Mouse (Mus musculus) heart, embryonic 13.5 days (tissue): Measurements from ENCODE around the gene Myod1. TPM values are rescaled to one million over a fixed set of nuclear protein-coding genes. Genes with fewer than 3 reads are reported as not detected.

Experiments used
- ATAC-seq: fragments of 200-750 bp; cut with Nextera tagmentation; 2 replicates; pipeline ENCODE4 v1.8.0; 2017; ENCODE audit warnings: moderate TSS enrichment; ENCODE audit not compliant: insufficient number of reproducible peaks, low FRiP score, low TSS enrichment; ENCODE audit errors: extremely low read depth
- H3K27ac ChIP-seq: fragments of 300-500 bp; sonication (generic); replicated peaks from 2 replicates; pipeline ENCODE4 v1.5.1; 2015; ENCODE audit warnings: moderate library complexity, mild to moderate bottlenecking, inconsistent platforms
- H3K27me3 ChIP-seq: fragments of 300-500 bp; sonication (generic); replicated peaks from 2 replicates; pipeline ENCODE4 v1.6.1; 2015; ENCODE audit warnings: mild to moderate bottlenecking, inconsistent platforms
- H3K36me3 ChIP-seq: fragments of 300-500 bp; sonication (generic); 2 replicates; pipeline ENCODE4 v1.6.1; 2015; ENCODE audit warnings: mild to moderate bottlenecking, inconsistent platforms
- H3K4me1 ChIP-seq: fragments of 300-500 bp; sonication (generic); 2 replicates; pipeline ENCODE4 v1.6.1; 2015; ENCODE audit warnings: inconsistent platforms
- H3K4me2 ChIP-seq: fragments of 300-500 bp; sonication (generic); 2 replicates; pipeline ENCODE4 v1.6.1; 2015; ENCODE audit warnings: inconsistent platforms, mild to moderate bottlenecking, moderate library complexity
- H3K4me3 ChIP-seq: fragments of 300-500 bp; sonication (generic); 2 replicates; pipeline ENCODE4 v1.5.1; 2015; ENCODE audit warnings: moderate library complexity, mild to moderate bottlenecking, inconsistent platforms
- H3K9ac ChIP-seq: fragments of 300-500 bp; sonication (generic); 2 replicates; pipeline ENCODE4 v1.6.1; 2015; ENCODE audit warnings: inconsistent platforms, mild to moderate bottlenecking, moderate library complexity
- H3K9me3 ChIP-seq: fragments of 300-500 bp; sonication (generic); 2 replicates; pipeline ENCODE4 v1.6.1; 2016; ENCODE audit warnings: inconsistent platforms
- WGBS: fragments of 180-500 bp; shearing (Covaris S2); methylation state at CpG from one replicate; pipeline ENCODE4 v1.1.7; 2015; ENCODE audit warnings: mixed read lengths; 5-methylcytosine and 5-hydroxymethylcytosine counted together
- polyA plus RNA-seq: library from polyadenylated mRNA; unstranded; fragments of >200 nt; fragmentation: Nextera tagmentation; extraction: Ambion mirVana; gene quantifications from 2 replicates; pipeline ENCODE4 v1.2.1, GENCODE M21; 2015

Gene Myod1
- polyA plus RNA-seq, 1 experiment from 2014 or later, result 0.43 TPM

GRCm38 (mm10) chr7:46401371-46402180, 25.3 kb downstream of the Myod1 start:
- no peak for ATAC-seq
- Histone ChIP-seq H3K27ac (no peak overlapping the region), H3K4me2 (no peak overlapping the region), H3K9ac (no peak overlapping the region), H3K27me3 (peaks cover 71% of the 10 kb centered on the region), H3K4me3 (no peak overlapping the region), H3K36me3 (no peaks in the 10 kb centered on the region), H3K9me3 (no peaks in the 10 kb centered on the region), H3K4me1 (peaks cover 10% of the 10 kb centered on the region; the same call in 1 of the 2 replicates)
- 57% methylated on average over 3 of the region's 3 CpGs for WGBS

GRCm38 (mm10) chr7:46403616-46404485, 27.6 kb downstream of the Myod1 start:
- H3K27me3 ChIP-seq, result peaks cover 54% of the 10 kb centered on the region

GRCm38 (mm10) chr7:46404756-46405155, 28.5 kb downstream of the Myod1 start:
- Histone ChIP-seq H3K9me3 (no peaks in the 10 kb centered on the region), H3K36me3 (no peaks in the 10 kb centered on the region), H3K27ac (no peak overlapping the region), H3K27me3 (peaks cover 48% of the 10 kb centered on the region), H3K4me3 (no peak overlapping the region), H3K9ac (no peak overlapping the region), H3K4me2 (no peak overlapping the region), H3K4me1 (no peaks in the 10 kb centered on the region)
- no peak for ATAC-seq
- 82% methylated on average over 7 of the region's 7 CpGs for WGBS

More at GRCm38 (mm10) chr7:46403616-46404485, 27.6 kb downstream of the Myod1 start:
- Histone ChIP-seq H3K36me3 (no peaks in the 10 kb centered on the region), H3K9ac (no peak overlapping the region), H3K9me3 (no peaks in the 10 kb centered on the region), H3K4me1 (no peaks in the 10 kb centered on the region), H3K4me2 (no peak overlapping the region), H3K27ac (no peak overlapping the region), H3K4me3 (no peak overlapping the region)
- 73% methylated on average over 15 of the region's 15 CpGs for WGBS
- no peak for ATAC-seq

GRCm38 (mm10) chr7:46408606-46409005, 32.3 kb downstream of the Myod1 start:
- WGBS, result 67% methylated on average over 9 of the region's 9 CpGs
- Histone ChIP-seq H3K4me1 (no peaks in the 10 kb centered on the region), H3K9ac (no peak overlapping the region), H3K4me3 (no peak overlapping the region), H3K4me2 (no peak overlapping the region), H3K27me3 (peaks cover 38% of the 10 kb centered on the region), H3K27ac (no peak overlapping the region), H3K9me3 (no peaks in the 10 kb centered on the region), H3K36me3 (no peaks in the 10 kb centered on the region)
- no peak for ATAC-seq

GRCm38 (mm10) chr7:46409204-46409789, 33.0 kb downstream of the Myod1 start:
- Histone ChIP-seq H3K36me3 (no peaks in the 10 kb centered on the region), H3K4me2 (no peak overlapping the region), H3K4me1 (no peaks in the 10 kb centered on the region), H3K27ac (no peak overlapping the region), H3K4me3 (no peak overlapping the region), H3K9ac (no peak overlapping the region), H3K9me3 (no peaks in the 10 kb centered on the region), H3K27me3 (peaks cover 41% of the 10 kb centered on the region)
- no peak for ATAC-seq
- 41% methylated on average over 12 of the region's 12 CpGs for WGBS

DNA sequence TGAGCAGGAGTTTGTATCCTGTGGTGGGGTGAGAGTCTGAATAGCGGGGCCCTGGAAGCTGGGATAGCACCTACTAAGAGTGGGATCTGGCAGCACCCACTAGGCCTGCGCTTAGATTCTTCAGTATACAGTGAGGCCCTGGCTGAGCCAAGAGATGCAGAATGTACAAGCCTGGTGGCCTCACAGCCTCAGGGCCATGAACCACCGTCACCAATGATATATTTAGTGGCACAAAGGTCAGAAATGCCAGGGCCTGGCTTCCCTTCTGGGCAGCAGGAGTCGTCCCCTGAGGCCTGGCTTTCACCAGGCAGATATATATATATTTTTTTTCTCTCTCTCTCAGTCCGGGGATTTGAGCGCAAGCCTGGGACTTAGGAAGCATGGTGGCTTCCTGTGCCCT, 34.5 kb downstream of the Myod1 start:
- H3K4me3 ChIP-seq, result no peak overlapping the region
- H3K27ac ChIP-seq, result no peak overlapping the region
- no peak for ATAC-seq
- 78% methylated on average over 6 of the region's 6 CpGs for WGBS
- no peak overlapping the region for H3K9ac ChIP-seq
- no peaks in the 10 kb centered on the region for H3K4me1 ChIP-seq
- H3K4me2 ChIP-seq, result no peak overlapping the region
- H3K27me3 ChIP-seq, result peaks cover 36% of the 10 kb centered on the region
- no peaks in the 10 kb centered on the region for H3K36me3 ChIP-seq
- H3K9me3 ChIP-seq, result no peaks in the 10 kb centered on the region

- Histone ChIP-seq H3K27me3 (peaks cover 27% of the 10 kb centered on the region), H3K36me3 (no peaks in the 10 kb centered on the region), H3K4me2 (no peak overlapping the region), H3K4me1 (no peaks in the 10 kb centered on the region), H3K9ac (no peak overlapping the region), H3K27ac (no peak overlapping the region), H3K9me3 (no peaks in the 10 kb centered on the region), H3K4me3 (no peak overlapping the region)
- ATAC-seq, result no peak
- 55% methylated on average over 5 of the region's 5 CpGs for WGBS
Measured at GRCm38 (mm10) chr7:46412823-46413222, 36.5 kb downstream of the Myod1 start.

DNA sequence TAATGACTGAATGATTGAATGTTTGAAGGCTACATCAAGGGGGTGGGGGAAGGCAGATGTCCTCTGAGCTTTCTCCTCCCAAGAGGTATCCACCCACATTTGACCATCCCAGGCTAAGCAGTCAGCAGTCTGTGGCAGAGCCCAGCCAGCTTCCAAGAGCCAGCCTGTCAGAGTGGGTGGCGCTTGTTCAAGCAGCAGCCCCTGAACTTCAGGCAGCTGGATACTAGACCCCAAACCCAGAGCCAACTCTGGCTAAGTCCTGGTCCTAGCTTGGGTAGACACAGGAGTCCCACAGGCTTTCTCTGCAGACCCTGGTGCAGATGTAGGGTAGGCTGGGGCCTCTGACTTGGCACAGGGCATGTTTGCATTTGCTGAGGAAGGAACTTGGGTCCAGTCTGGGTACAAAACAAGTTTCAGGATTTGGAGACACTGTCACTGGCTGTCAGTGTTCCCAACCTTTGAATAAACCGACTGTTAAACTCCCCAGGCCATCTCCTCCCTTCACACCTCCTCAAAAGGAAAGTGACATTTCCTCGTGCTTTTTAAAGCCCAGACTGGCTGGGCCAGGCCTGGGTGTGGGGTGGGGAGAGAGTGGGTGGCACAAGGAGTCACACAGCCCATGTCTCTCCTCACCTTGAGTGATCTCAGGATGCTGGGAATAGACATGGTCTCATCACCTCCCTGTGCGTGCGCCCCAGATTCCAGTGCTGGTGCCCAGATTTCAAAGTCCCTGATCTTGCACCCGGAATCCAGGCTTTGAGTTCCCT, 37.9 kb downstream of the Myod1 start:
- Histone ChIP-seq H3K27ac (no peak overlapping the region), H3K9ac (no peak overlapping the region), H3K4me1 (no peaks in the 10 kb centered on the region), H3K9me3 (no peaks in the 10 kb centered on the region), H3K36me3 (no peaks in the 10 kb centered on the region), H3K4me3 (no peak overlapping the region), H3K4me2 (no peak overlapping the region), H3K27me3 (peaks cover 32% of the 10 kb centered on the region)
- ATAC-seq, result no peak
- WGBS, result 52% methylated on average over 6 of the region's 6 CpGs

GRCm38 (mm10) chr7:46415818-46416425, 39.6 kb downstream of the Myod1 start:
- H3K27me3 ChIP-seq, result peaks cover 25% of the 10 kb centered on the region
- ATAC-seq, result no peak
- H3K9ac ChIP-seq, result no peak overlapping the region
- WGBS, result 65% methylated on average over 14 of the region's 14 CpGs
- H3K9me3 ChIP-seq, result no peaks in the 10 kb centered on the region
- H3K27ac ChIP-seq, result no peak overlapping the region
- no peaks in the 10 kb centered on the region for H3K36me3 ChIP-seq
- no peak overlapping the region for H3K4me3 ChIP-seq
- H3K4me2 ChIP-seq, result no peak overlapping the region
- H3K4me1 ChIP-seq, result no peaks in the 10 kb centered on the region

DNA sequence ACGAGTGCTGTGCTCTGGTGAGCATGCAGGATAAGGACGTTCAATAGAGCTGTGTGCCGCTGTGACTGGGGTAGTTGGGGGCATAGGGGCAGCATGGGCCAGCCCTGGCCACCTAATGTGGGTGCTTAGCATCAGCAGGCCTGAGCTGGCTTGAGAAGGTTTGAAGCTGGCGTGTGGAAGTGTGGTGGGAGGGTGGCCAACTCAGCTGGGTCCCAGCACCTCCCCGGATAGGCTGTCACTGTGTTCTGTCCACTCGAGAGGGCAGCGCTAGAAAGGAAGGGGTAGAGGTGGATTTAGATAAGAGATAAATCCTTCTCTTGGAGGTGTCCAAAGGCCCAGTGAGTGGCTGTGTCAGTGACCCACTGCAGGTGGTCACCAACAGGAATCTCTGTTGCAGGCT, 41.2 kb downstream of the Myod1 start:
- Histone ChIP-seq H3K4me2 (no peak overlapping the region), H3K9ac (no peak overlapping the region), H3K4me1 (no peaks in the 10 kb centered on the region), H3K36me3 (no peaks in the 10 kb centered on the region), H3K9me3 (no peaks in the 10 kb centered on the region), H3K4me3 (no peak overlapping the region), H3K27ac (no peak overlapping the region), H3K27me3 (peaks cover 22% of the 10 kb centered on the region)
- WGBS, result 37% methylated on average over 7 of the region's 7 CpGs
- no peak for ATAC-seq
